Mouse (Mus musculus): ENCODE measurements around the gene Olfr1305. TPM values are rescaled to one million over a fixed set of nuclear protein-coding genes. Genes with fewer than 3 reads are reported as not detected.

The Olfr1305 gene
- total RNA-seq (2021) (not detected), polyA plus RNA-seq (2012; rRNA removed) (not detected in 2 replicates)
- long read RNA-seq: 0 reads

- TF ChIP-seq CTCF (IDR thresholded peaks at IDR 0.05): no peak
- no peak for TF ChIP-seq POLR2A (IDR thresholded peaks at IDR 0.05; ENCODE audit: insufficient read depth, low read depth, low read length)
- TF ChIP-seq EP300 (IDR thresholded peaks at IDR 0.05; ENCODE audit: insufficient read depth, low read depth, low read length): no peak
- Histone ChIP-seq H3K79me2 (replicated peaks; ENCODE audit: control insufficient read depth, insufficient read depth, low read length) (no peaks in the 10 kb centered on the region), H3K4me1 (ENCODE audit: control insufficient read depth, insufficient read depth, low read length) (no peaks in the 10 kb centered on the region), H3K36me3 (ENCODE audit: control insufficient read depth, insufficient read depth, low read length) (no peaks in the 10 kb centered on the region), H3K27ac (no peak within 1 kb of the TSS), H3K9ac (ENCODE audit: low read depth, low read length) (no peak within 1 kb of the TSS), H3K27me3 (ENCODE audit: control insufficient read depth, insufficient read depth, low read length) (no peaks in the 10 kb centered on the region), H3K4me3 (no peak within 1 kb of the TSS)
- DNase-seq: no peak
- intact Hi-C loops (cut with DNase I): no loop called here
- 69% methylated on average over 2 of the region's 2 CpGs for WGBS
These were observed at the start of gene Olfr1305 for GRCm38 (mm10) chr2:111877049-111877448. Gene Olfr1305, minus strand, starts transcription at chr2:111877149.

- intact Hi-C loops (cut with DNase I): no loop called here
- TF ChIP-seq POLR2A (IDR thresholded peaks at IDR 0.05; ENCODE audit: insufficient read depth, low read depth, low read length) (no peak), EP300 (IDR thresholded peaks at IDR 0.05; ENCODE audit: insufficient read depth, low read depth, low read length) (no peak), CTCF (IDR thresholded peaks at IDR 0.05) (no peak)
- no peak within 1 kb of the TSS for H3K9ac ChIP-seq (ENCODE audit: low read depth, low read length)
- no peaks in the 10 kb centered on the region for H3K27me3 ChIP-seq (ENCODE audit: control insufficient read depth, insufficient read depth, low read length)
- H3K79me2 ChIP-seq (replicated peaks; ENCODE audit: control insufficient read depth, insufficient read depth, low read length): no peaks in the 10 kb centered on the region
- no peaks in the 10 kb centered on the region for H3K4me1 ChIP-seq (ENCODE audit: control insufficient read depth, insufficient read depth, low read length)
- H3K36me3 ChIP-seq (ENCODE audit: control insufficient read depth, insufficient read depth, low read length): no peaks in the 10 kb centered on the region
- H3K4me3 ChIP-seq: no peak within 1 kb of the TSS
- WGBS: 75% methylated on average over 1 of the region's 1 CpGs
- H3K27ac ChIP-seq: no peak within 1 kb of the TSS
- no peak for DNase-seq
These were observed 39.2 kb upstream of the Olfr1305 start, which contains the start of gene Olfr1306 for GRCm38 (mm10) chr2:111916171-111916570. Gene Olfr1306, minus strand, starts transcription at chr2:111916271.

- intact Hi-C loops (cut with DNase I): no loop called here
- DNase-seq: no peak
These were observed 56.7 kb downstream of the Olfr1305 start, which contains the start of gene Olfr1303 for GRCm38 (mm10) chr2:111820240-111820639. Gene Olfr1303, minus strand, starts transcription at chr2:111820340.

More at GRCm38 (mm10) chr2:111820240-111820639, 56.7 kb downstream of the Olfr1305 start, which contains the start of gene Olfr1303:
- Histone ChIP-seq H3K9ac (ENCODE audit: low read depth, low read length) (no peak within 1 kb of the TSS), H3K79me2 (replicated peaks; ENCODE audit: control insufficient read depth, insufficient read depth, low read length) (no peaks in the 10 kb centered on the region), H3K27me3 (ENCODE audit: control insufficient read depth, insufficient read depth, low read length) (no peaks in the 10 kb centered on the region), H3K4me3 (no peak within 1 kb of the TSS), H3K27ac (no peak within 1 kb of the TSS), H3K36me3 (ENCODE audit: control insufficient read depth, insufficient read depth, low read length) (no peaks in the 10 kb centered on the region), H3K4me1 (ENCODE audit: control insufficient read depth, insufficient read depth, low read length) (no peaks in the 10 kb centered on the region)
- WGBS: 73% methylated on average over 2 of the region's 2 CpGs
- TF ChIP-seq EP300 (IDR thresholded peaks at IDR 0.05; ENCODE audit: insufficient read depth, low read depth, low read length): no peak
- TF ChIP-seq POLR2A (IDR thresholded peaks at IDR 0.05; ENCODE audit: insufficient read depth, low read depth, low read length): no peak
- TF ChIP-seq CTCF (IDR thresholded peaks at IDR 0.05): no peak

Other genes starting within 250 kb of the Olfr1305 start
- not detected for gene Olfr1298, start 227.9 kb downstream of the Olfr1305 start, total RNA-seq (2021)
- not detected in 2 replicates for gene Olfr1298, start 227.9 kb downstream of the Olfr1305 start, polyA plus RNA-seq (2012; rRNA removed)
- not detected for gene Olfr1299, start 215.7 kb downstream of the Olfr1305 start, total RNA-seq (2021)
- gene Olfr1299, start 215.7 kb downstream of the Olfr1305 start, polyA plus RNA-seq (2012; rRNA removed): not detected in 2 replicates
- gene Olfr1301, start 126.1 kb downstream of the Olfr1305 start, total RNA-seq (2021): not detected
- gene Olfr1301, start 126.1 kb downstream of the Olfr1305 start, polyA plus RNA-seq (2012; rRNA removed): not detected in 2 replicates
- not detected for gene Olfr1302, start 99.7 kb downstream of the Olfr1305 start, total RNA-seq (2021)
- gene Olfr1302, start 99.7 kb downstream of the Olfr1305 start, polyA plus RNA-seq (2012; rRNA removed): not detected in 2 replicates
- not detected for gene Olfr1303, start 56.8 kb downstream of the Olfr1305 start, total RNA-seq (2021)
- gene Olfr1303, start 56.8 kb downstream of the Olfr1305 start, polyA plus RNA-seq (2012; rRNA removed): not detected in 2 replicates
- gene Olfr1306, start 39.1 kb upstream of the Olfr1305 start, total RNA-seq (2021): not detected
- gene Olfr1306, start 39.1 kb upstream of the Olfr1305 start, polyA plus RNA-seq (2012; rRNA removed): not detected in 2 replicates
- not detected for gene Olfr1307, start 72.3 kb upstream of the Olfr1305 start, total RNA-seq (2021)
- gene Olfr1307, start 72.3 kb upstream of the Olfr1305 start, polyA plus RNA-seq (2012; rRNA removed): not detected in 2 replicates
- gene Olfr1308, start 87.8 kb upstream of the Olfr1305 start, total RNA-seq (2021): not detected
- gene Olfr1308, start 87.8 kb upstream of the Olfr1305 start, polyA plus RNA-seq (2012; rRNA removed): not detected in 2 replicates
- gene Olfr1309, start 113.1 kb upstream of the Olfr1305 start, total RNA-seq (2021): not detected
- gene Olfr1309, start 113.1 kb upstream of the Olfr1305 start, polyA plus RNA-seq (2012; rRNA removed): not detected in 2 replicates
- gene Olfr1310, start 135.6 kb upstream of the Olfr1305 start, total RNA-seq (2021): not detected
- not detected in 2 replicates for gene Olfr1310, start 135.6 kb upstream of the Olfr1305 start, polyA plus RNA-seq (2012; rRNA removed)
- not detected for gene Olfr1311, start 147.3 kb upstream of the Olfr1305 start, total RNA-seq (2021)
- gene Olfr1311, start 147.3 kb upstream of the Olfr1305 start, polyA plus RNA-seq (2012; rRNA removed): not detected in 2 replicates
- not detected for gene Olfr1312, start 173.1 kb upstream of the Olfr1305 start, total RNA-seq (2021)
- not detected in 2 replicates for gene Olfr1312, start 173.1 kb upstream of the Olfr1305 start, polyA plus RNA-seq (2012; rRNA removed)
- not detected for gene Olfr1313, start 200.7 kb upstream of the Olfr1305 start, total RNA-seq (2021)
- gene Olfr1313, start 200.7 kb upstream of the Olfr1305 start, polyA plus RNA-seq (2012; rRNA removed): not detected in 2 replicates
- gene Olfr1314, start 219.6 kb upstream of the Olfr1305 start, total RNA-seq (2021): not detected
- gene Olfr1314, start 219.6 kb upstream of the Olfr1305 start, polyA plus RNA-seq (2012; rRNA removed): not detected in 2 replicates
- gene Olfr1315-ps1, start 238.3 kb upstream of the Olfr1305 start, total RNA-seq (2021): not detected
- not detected in 2 replicates for gene Olfr1315-ps1, start 238.3 kb upstream of the Olfr1305 start, polyA plus RNA-seq (2012; rRNA removed)